Mouse (Mus musculus) c-Kit-positive CD71-positive TER-119-positive erythroid progenitor cells, embryonic 14.5 days (primary cell): ENCODE data around the gene Adcy10.

Experiments used
- DNase-seq: peaks from one replicate; pipeline ENCODE4 v3.0.0-alpha.2; 2013; ENCODE audit warnings: low spot score

The Adcy10 gene

GRCm38 (mm10) chr1:165484688-165485233 lies at the start of gene Adcy10:
Adcy10 (plus strand) TSS chr1:165485183.
- no peak for DNase-seq

- peak; percentile 29 for DNase-seq
These were observed 46.5 kb upstream of the Adcy10 start for GRCm38 (mm10) chr1:165438289-165439021.

- DNase-seq, result no peak
These were observed 44.2 kb upstream of the Adcy10 start for GRCm38 (mm10) chr1:165440788-165441187.

- DNase-seq, result no peak
These were observed 43.8 kb upstream of the Adcy10 start for GRCm38 (mm10) chr1:165441201-165441600.

- DNase-seq, result no peak
These were observed 43.3 kb upstream of the Adcy10 start for GRCm38 (mm10) chr1:165441719-165442118.

- no peak for DNase-seq
These were observed 25.9 kb upstream of the Adcy10 start for GRCm38 (mm10) chr1:165459041-165459502.

- peak; percentile 57 for DNase-seq
These were observed 25.3 kb upstream of the Adcy10 start for GRCm38 (mm10) chr1:165459503-165460181.

GRCm38 (mm10) chr1:165460360-165460800 lies 24.6 kb upstream of the Adcy10 start, which contains the start of the genes Dcaf6 and Mpc2:
Dcaf6 (minus strand) TSS chr1:165460475.
Mpc2 (plus strand) TSS chr1:165460637.
- DNase-seq, result peak; percentile 98

GRCm38 (mm10) chr1:165460801-165461377 lies 24.1 kb upstream of the Adcy10 start:
- peak; percentile 99 for DNase-seq

GRCm38 (mm10) chr1:165461681-165462080 lies 23.3 kb upstream of the Adcy10 start:
- DNase-seq, result peak; percentile 43

GRCm38 (mm10) chr1:165462861-165463260 lies 22.1 kb upstream of the Adcy10 start:
- DNase-seq, result no peak

- DNase-seq, result no peak
These were observed 20.4 kb upstream of the Adcy10 start for GRCm38 (mm10) chr1:165464574-165464973.

- DNase-seq, result no peak
These were observed 16.0 kb upstream of the Adcy10 start for GRCm38 (mm10) chr1:165468971-165469370.

GRCm38 (mm10) chr1:165469717-165470116 lies 15.3 kb upstream of the Adcy10 start:
- DNase-seq, result no peak

- no peak for DNase-seq
These were observed 13.5 kb upstream of the Adcy10 start for GRCm38 (mm10) chr1:165471490-165471889.

GRCm38 (mm10) chr1:165486108-165486507 lies 1.1 kb downstream of the Adcy10 start:
- no peak for DNase-seq

- no peak for DNase-seq
These were observed 4.2 kb downstream of the Adcy10 start for GRCm38 (mm10) chr1:165489197-165489596.

GRCm38 (mm10) chr1:165498856-165499255 lies 13.9 kb downstream of the Adcy10 start:
- no peak for DNase-seq

GRCm38 (mm10) chr1:165503307-165504024 lies 18.5 kb downstream of the Adcy10 start:
- no peak for DNase-seq

- DNase-seq, result no peak
These were observed 21.3 kb downstream of the Adcy10 start for GRCm38 (mm10) chr1:165506303-165506702.

GRCm38 (mm10) chr1:165510161-165510560 lies 25.2 kb downstream of the Adcy10 start:
- DNase-seq, result no peak

- no peak for DNase-seq
These were observed 35.7 kb downstream of the Adcy10 start for GRCm38 (mm10) chr1:165520716-165521115.
